Comparison of ENCODE assay signal across 8 mouse cellular contexts in genomic region chr1:52100496-52100895, GRCm38 (mm10). TPM values are rescaled to one million over a fixed set of nuclear protein-coding genes. Genes with fewer than 3 reads are reported as not detected.
DNase-seq lines count a peak whose midpoint lies in the region; ATAC-seq and TF ChIP-seq lines count a peak whose summit lies in the region.

No protein-coding gene starts in this region.

- H3K9ac ChIP-seq in kidney, embryonic 15.5 days: no peak overlapping the region
- no peak overlapping the region for H3K9ac ChIP-seq in lung, embryonic 14.5 days
- H3K9ac ChIP-seq in intestine, embryonic 16.5 days (ENCODE audit: low read depth, low read length): no peak overlapping the region

- no peak overlapping the region for H3K4me2 ChIP-seq in kidney, embryonic 15.5 days
- H3K4me2 ChIP-seq in lung, embryonic 14.5 days: no peak overlapping the region
- H3K4me2 ChIP-seq in intestine, embryonic 16.5 days (ENCODE audit: low read depth, low read length): no peak overlapping the region

- H3K27me3 ChIP-seq in kidney, embryonic 15.5 days: no peaks in the 10 kb centered on the region
- H3K27me3 ChIP-seq in G1E (ENCODE audit: insufficient read depth, low read length): peaks cover 18% of the 10 kb centered on the region
- no peaks in the 10 kb centered on the region for H3K27me3 ChIP-seq in lung, embryonic 14.5 days (ENCODE audit: insufficient read depth, low read length)
- no peaks in the 10 kb centered on the region for H3K27me3 ChIP-seq in thymus, adult 2 months (ENCODE audit: control insufficient read depth, insufficient read depth, low read length)
- no peaks in the 10 kb centered on the region for H3K27me3 ChIP-seq in intestine, embryonic 16.5 days (replicated peaks; ENCODE audit: control insufficient read depth, insufficient read depth, low read length)

- 76% methylated on average over 6 of the region's 6 CpGs for WGBS in kidney, embryonic 15.5 days
- WGBS in lung, embryonic 14.5 days: 64% methylated on average over 6 of the region's 6 CpGs
- WGBS in thymus, adult 2 months: 53% methylated on average over 6 of the region's 6 CpGs
- 71% methylated on average over 6 of the region's 6 CpGs for WGBS in intestine, embryonic 16.5 days

- DNase-seq in kidney, postnatal 4 days: peak; percentile 12 to 16
- peak; percentile 27 for DNase-seq in G1E (ENCODE audit: low spot score)
- DNase-seq in lung, embryonic 14.5 days: no peak
- peak; percentile 67 for DNase-seq in thymus, adult 2 months
- no peak for DNase-seq in gastrocnemius, postnatal 10 days
- DNase-seq in layer of hippocampus, adult 18-20 months (ENCODE audit: low spot score in 2 of 2): no peak

- H3K4me1 ChIP-seq in kidney, embryonic 15.5 days: no peaks in the 10 kb centered on the region
- peaks cover 11% of the 10 kb centered on the region for H3K4me1 ChIP-seq in G1E (ENCODE audit: insufficient read depth, low read depth, low read length)
- no peaks in the 10 kb centered on the region for H3K4me1 ChIP-seq in lung, embryonic 14.5 days (ENCODE audit: insufficient read depth)
- no peaks in the 10 kb centered on the region for H3K4me1 ChIP-seq in thymus, adult 2 months (replicated peaks; ENCODE audit: control insufficient read depth, insufficient read depth, low read length)
- H3K4me1 ChIP-seq in intestine, embryonic 16.5 days (ENCODE audit: control insufficient read depth, insufficient read depth, low read length): no peaks in the 10 kb centered on the region

- no peaks in the 10 kb centered on the region for H3K9me3 ChIP-seq in kidney, embryonic 15.5 days (replicated peaks)
- no peaks in the 10 kb centered on the region for H3K9me3 ChIP-seq in G1E (replicated peaks)
- H3K9me3 ChIP-seq in lung, embryonic 14.5 days (ENCODE audit: low read depth, low read length): no peaks in the 10 kb centered on the region
- no peaks in the 10 kb centered on the region for H3K9me3 ChIP-seq in intestine, embryonic 16.5 days (ENCODE audit: control insufficient read depth, low read length)

- ATAC-seq in kidney, embryonic 15.5 days (replicated peaks; ENCODE audit: low FRiP score): no peak
- ATAC-seq in G1E (ENCODE audit: extremely low read depth, insufficient number of reproducible peaks, low FRiP score, poor library complexity, severe bottlenecking): peak; percentile 60
- no peak for ATAC-seq in lung, embryonic 14.5 days (ENCODE audit: insufficient read depth)
- ATAC-seq in intestine, embryonic 16.5 days: no peak

- H3K4me3 ChIP-seq in kidney, embryonic 15.5 days (replicated peaks): no peak overlapping the region
- no peak overlapping the region; the same call in 1 of the 2 replicates for H3K4me3 ChIP-seq in G1E (ENCODE audit: low read depth, low read length)
- no peak overlapping the region for H3K4me3 ChIP-seq in lung, embryonic 14.5 days (ENCODE audit: low read depth, low read length)
- no peak overlapping the region for H3K4me3 ChIP-seq in thymus, adult 2 months (ENCODE audit: control insufficient read depth, insufficient read depth, low read length)
- no peak overlapping the region for H3K4me3 ChIP-seq in intestine, embryonic 16.5 days (ENCODE audit: low read length)

- H3K27ac ChIP-seq in kidney, embryonic 15.5 days: no peak overlapping the region
- H3K27ac ChIP-seq in lung, embryonic 14.5 days (ENCODE audit: low read depth): no peak overlapping the region
- H3K27ac ChIP-seq in thymus, adult 2 months (ENCODE audit: control insufficient read depth, insufficient read depth, low read length): no peak overlapping the region
- no peak overlapping the region for H3K27ac ChIP-seq in intestine, embryonic 16.5 days (ENCODE audit: low read length)

- TF ChIP-seq CTCF in G1E (IDR thresholded peaks at IDR 0.05; ENCODE audit: low read depth, low read length): no peak
- peak; percentile 48 for TF ChIP-seq CTCF in lung, embryonic 14.5 days (IDR thresholded peaks at IDR 0.05; ENCODE audit: low read depth)
- TF ChIP-seq CTCF in thymus, adult 2 months (IDR thresholded peaks at IDR 0.05; ENCODE audit: borderline replicate concordance, control insufficient read depth, extremely low read depth, insufficient read depth, low read length, poor library complexity): no peak

- H3K36me3 ChIP-seq in kidney, embryonic 15.5 days: no peaks in the 10 kb centered on the region
- no peaks in the 10 kb centered on the region for H3K36me3 ChIP-seq in G1E (replicated peaks)
- no peaks in the 10 kb centered on the region for H3K36me3 ChIP-seq in lung, embryonic 14.5 days (ENCODE audit: insufficient read depth)
- H3K36me3 ChIP-seq in thymus, adult 2 months (ENCODE audit: control insufficient read depth, insufficient read depth, low read length): peaks cover 9% of the 10 kb centered on the region
- no peaks in the 10 kb centered on the region for H3K36me3 ChIP-seq in intestine, embryonic 16.5 days (ENCODE audit: control insufficient read depth, insufficient read depth, low read length)

- no peak for TF ChIP-seq POLR2A in thymus, adult 2 months (IDR thresholded peaks at IDR 0.05; ENCODE audit: control insufficient read depth, extremely low read depth, insufficient read depth, low read length, poor library complexity)

RNA-seq across cellular contexts. Expression of gene Stat1, which starts 18.7 kb away (rescaled TPM):
- 18.8 and 20.4 TPM in 2 replicates for polyA plus RNA-seq in kidney, embryonic 15.5 days (2015; fragmentation: Nextera tagmentation; extraction: Ambion mirVana)
- total RNA-seq in G1E (2014; fragmentation: Nextera tagmentation) (63.7 and 66.1 TPM in 2 replicates), G1E (2017) (72.5 and 77.0 TPM in 2 replicates)
- polyA plus RNA-seq in G1E (2012): 6.8 and 10.2 TPM in 2 replicates
- 21.4 and 23.5 TPM in 2 replicates for polyA plus RNA-seq in lung, embryonic 14.5 days (2014; fragmentation: Nextera tagmentation; extraction: Ambion mirVana)
- 235 and 255 TPM in 2 replicates for polyA plus RNA-seq in thymus, adult 2 months (2012; rRNA removed)
- 10 to 100 TPM; 12.5 to 15.4 TPM for total RNA-seq in gastrocnemius, postnatal 10 days (2021)
- 10 to 100 TPM; 22.0 to 23.5 TPM for total RNA-seq in layer of hippocampus, adult 18-20 months (2021)
- polyA plus RNA-seq in intestine, embryonic 16.5 days (2015; fragmentation: Nextera tagmentation; extraction: Ambion mirVana): 30.3 and 33.4 TPM in 2 replicates

Comparison
In these comparisons a context has a peak if more than half of its experiments do, and no peak if none do; other contexts are left out.
1. DNase-seq: peak in kidney, postnatal 4 days (2 of 2), G1E (single experiment) and thymus, adult 2 months (single experiment); none in lung, embryonic 14.5 days (single experiment), gastrocnemius, postnatal 10 days (single experiment) and layer of hippocampus, adult 18-20 months (0 of 2).